Mouse (Mus musculus) gastrocnemius, adult 8-10 months (tissue): ENCODE measurements around the gene Ush1c. TPM values are rescaled to one million over a fixed set of nuclear protein-coding genes. Genes with fewer than 3 reads are reported as not detected.
A peak's percentile ranks its signal among the peaks of the same experiment; 100 is the strongest.
"Not testable (repeated sequence)": the region's sequence is repeated elsewhere in the genome, so short reads cannot be mapped to it uniquely, and the experiment has no call there.

ENCODE experiments used
- DNase-seq, 2 experiments: peaks; one replicate each; pipeline ENCODE4 v3.0.0; 2022; ENCODE audit warnings: low spot score in 2 of 2
- total RNA-seq, 4 experiments: library from RNA; stranded (reverse); gene quantifications; 2 replicates each; pipeline ENCODE4 v1.2.4; 2022

Gene Ush1c
- total RNA-seq, 4 experiments from 2014 or later = 5.6 to 11.4 (median 7.0) TPM

DNA sequence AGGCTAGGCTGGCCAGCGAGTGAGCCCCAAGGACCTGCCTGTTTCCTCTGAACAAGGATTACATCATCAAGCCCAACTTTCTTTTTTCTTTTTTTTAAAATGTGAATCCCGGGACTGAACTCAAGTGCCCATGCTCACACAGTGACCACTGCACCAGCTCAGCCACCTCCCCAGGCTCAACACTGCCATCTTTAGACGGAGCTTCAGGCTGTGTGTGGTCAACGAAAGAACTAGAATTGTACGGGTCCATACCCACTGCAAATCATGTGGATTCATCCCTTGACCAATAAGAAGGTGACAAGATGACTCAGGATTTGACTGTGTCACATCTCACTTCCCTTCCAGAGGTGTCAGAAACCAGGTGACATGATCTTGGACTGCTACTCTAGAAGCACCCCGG, 33.5 kb downstream of the Ush1c start:
- DNase-seq = peak; percentile 24 to 41

- DNase-seq = peak; percentile 63 to 70
These were observed 34.2 kb downstream of the Ush1c start for GRCm38 (mm10) chr7:46204046-46204471.

DNA sequence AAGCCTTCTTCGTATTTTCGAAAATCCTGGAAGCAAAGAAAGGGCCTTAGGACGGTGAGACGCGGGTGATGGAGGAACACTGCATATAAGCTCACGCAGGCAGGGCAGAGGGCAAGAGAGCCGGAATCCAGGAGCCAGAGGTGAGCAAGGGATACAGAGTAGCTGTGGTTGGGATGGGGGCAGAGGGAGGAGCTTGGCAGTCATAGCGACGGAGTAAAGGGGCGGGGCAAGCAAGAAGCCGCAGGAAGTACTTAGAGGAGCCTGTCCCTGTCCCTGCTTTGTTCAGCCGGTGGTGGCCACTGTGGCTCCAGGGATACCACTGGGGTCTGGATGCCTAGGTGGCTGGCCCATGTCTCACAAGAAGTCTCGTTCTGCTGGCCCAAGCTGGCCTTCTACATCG, 36.7 kb downstream of the Ush1c start:
- no peak for DNase-seq

DNA sequence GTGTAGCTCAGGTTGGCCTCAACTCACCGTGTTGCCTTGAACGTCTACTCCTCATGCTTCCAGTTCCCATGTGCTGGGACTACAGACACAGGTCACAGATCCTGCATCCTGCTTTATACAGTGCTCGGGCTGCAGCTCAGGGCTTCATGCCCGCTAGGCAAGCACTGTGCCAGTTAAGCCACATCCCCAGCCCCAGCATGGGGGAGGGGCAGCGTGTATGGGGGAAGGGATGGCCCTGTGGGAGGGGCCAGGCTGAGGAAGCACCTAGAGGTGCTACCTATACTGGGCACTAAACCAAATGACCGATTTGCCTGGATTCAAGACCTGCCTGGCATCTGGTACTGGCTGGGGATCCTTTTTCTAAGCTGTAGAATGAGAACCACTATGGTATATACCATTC, 38.3 kb downstream of the Ush1c start:
- DNase-seq = no peak

- peak in 1 of 2 experiments; percentile 24 for DNase-seq
These were observed 42.9 kb downstream of the Ush1c start for GRCm38 (mm10) chr7:46195356-46195755.

DNA sequence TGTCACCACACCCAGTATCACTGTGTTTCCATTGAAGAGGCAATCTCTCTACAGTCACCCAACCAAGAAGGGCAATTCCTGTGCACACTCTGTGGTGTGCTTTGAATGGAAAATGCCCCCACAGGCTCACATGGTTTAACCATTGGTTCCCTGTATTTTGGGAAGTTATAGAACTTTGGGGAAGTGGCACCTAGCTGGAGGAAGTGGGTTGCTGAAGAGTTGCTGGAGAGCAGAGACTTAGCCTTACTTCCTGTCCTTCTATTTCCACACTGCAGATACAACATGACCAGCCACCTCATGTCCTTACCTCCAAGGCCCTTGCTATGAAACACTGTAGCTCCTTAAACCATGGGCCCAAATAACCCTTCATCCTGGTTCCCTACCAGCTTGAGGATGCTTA, 54.1 kb downstream of the Ush1c start:
- DNase-seq = no peak

GRCm38 (mm10) chr7:46181590-46181989, 56.7 kb downstream of the Ush1c start:
- no peak for DNase-seq

DNA sequence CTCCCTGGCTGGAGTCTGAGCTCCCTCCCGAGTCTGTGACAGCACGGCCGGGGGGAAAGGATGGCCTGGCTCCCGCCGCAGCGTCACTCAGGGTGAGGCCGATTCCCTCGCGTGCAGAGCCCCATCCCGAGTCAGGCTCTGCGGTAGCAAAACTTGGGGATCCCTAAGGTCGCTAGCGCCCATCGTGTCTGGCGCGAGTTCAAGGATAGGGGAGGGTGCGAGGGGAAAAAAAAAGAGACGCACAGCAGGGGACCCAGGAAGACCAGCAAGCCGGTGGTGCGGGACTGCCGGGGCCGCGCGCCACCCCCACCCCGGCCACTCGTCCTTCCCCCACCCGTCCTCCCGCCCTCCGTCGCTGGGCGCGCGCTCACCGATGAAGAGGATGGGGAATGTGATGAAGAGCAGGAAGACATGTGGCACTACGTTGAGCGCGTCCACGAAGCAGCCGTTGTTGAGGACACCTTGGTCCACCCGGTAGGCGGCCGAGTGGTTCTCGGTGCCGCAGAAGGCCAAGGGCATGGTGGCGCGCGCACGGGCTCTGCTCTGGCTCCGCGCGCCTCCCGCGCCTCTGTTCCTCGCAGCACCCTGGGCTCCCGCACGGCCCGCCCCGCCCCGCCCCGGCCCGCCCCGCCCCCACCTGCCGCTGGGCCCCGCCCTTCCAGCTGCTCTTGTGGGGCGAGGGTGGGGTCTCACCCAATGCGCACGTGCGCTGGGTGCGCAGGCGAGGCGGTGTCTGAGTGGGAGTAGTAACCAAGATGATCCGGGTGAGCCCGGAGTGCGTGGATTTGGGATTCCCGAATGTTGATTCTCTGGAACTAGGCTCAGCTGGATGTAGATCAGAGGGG, 58.6 kb downstream of the Ush1c start, which contains the start of gene Abcc8:
TSS of gene Abcc8 (minus strand) at position 603 of the 845 bp plus-strand sequence.
- no peak for DNase-seq

DNA sequence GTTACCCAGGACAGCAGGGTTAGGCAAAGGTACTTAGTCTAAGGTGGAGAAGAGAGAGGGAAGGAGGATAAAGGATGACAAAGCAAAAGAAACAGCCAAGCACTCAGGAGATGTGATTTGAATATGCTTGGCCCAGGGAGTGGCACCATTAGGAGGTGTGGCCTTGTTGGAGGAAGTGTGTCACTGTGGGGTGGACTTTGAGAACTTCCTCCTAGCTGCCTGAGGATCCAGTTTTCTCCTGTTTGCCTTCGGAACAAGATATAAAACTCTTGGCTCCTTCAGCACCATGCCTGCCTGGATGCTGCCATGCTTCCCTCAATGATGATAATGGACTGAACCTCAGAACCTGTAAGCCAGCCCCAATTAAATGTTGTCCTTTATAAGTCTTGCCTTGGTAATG, 69.3 kb downstream of the Ush1c start:
- not testable (repeated sequence) for DNase-seq

- DNase-seq = no peak
These were observed 69.9 kb downstream of the Ush1c start for GRCm38 (mm10) chr7:46168402-46168801.

DNA sequence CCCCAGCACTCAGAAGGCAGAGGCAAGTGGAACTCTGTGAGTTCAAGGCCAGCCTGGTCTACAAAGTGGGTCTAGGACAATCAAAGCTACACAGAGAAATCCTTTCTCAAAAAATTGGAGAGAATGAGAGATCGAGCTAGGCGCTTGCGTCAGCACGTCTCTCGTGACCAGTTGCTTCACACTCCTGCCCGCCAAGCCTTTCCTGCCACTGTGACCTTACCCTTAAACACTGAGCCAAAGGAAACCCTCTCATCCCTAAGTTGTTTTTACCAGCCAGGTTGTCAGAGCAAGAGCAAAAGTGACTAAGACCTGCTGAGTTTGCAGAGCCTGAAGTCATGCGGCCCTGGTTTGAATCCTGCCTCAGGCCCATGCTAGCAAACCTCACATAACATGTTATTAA, 70.4 kb downstream of the Ush1c start:
- DNase-seq = no peak

- DNase-seq = no peak
These were observed 72.4 kb downstream of the Ush1c start for GRCm38 (mm10) chr7:46165876-46166275.

GRCm38 (mm10) chr7:46162731-46163130, 75.6 kb downstream of the Ush1c start:
- no peak for DNase-seq

DNA sequence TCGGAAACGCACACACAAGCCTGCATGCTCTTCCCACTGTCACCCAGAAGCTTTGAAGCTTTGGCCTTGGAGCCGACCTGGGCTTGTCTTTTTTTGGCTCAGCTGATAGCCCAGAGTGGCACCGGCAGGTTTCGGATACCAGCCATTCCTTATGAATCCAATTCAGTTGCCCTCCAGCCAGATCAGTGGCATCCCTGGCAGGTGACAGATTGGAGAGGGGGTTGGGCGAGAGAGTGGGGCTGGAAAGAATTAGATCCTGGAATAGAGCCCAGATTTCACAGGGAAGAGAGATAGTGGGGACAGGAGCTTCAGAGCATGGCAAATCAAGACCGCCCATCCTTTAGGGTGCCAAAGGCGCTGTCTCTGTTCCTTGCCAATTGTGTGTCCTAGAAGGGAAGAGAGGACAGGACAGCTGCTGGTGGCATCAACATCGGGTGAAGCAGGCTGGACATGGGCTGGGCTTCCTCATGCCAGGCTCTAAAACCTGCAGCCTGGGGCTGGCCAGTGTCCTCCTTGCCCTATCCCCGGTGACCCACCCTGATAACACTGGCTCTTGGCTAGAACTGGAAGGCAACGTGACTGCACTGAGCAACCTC, 76.1 kb downstream of the Ush1c start:
- DNase-seq = peak in 1 of 2 experiments; percentile 53

DNA sequence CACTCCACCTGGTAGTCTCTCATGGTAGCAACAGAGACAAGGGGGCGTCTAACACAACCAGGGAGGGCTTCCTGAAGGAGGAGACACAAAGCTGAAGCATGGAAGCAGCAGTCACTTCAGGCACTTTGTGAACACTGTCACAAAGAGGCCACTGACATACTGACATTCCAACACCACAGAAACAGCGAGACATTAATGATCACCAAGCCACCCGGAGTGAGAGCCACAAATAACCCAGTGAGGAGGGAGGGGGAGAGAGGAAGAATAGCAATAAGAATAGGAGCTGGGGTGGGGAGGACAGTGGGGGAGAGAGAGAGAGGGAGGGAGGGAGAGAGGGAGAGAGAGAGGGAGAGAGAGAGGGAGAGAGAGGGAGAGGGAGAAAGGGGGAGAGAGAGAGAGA, 76.7 kb downstream of the Ush1c start:
- no peak for DNase-seq

DNA sequence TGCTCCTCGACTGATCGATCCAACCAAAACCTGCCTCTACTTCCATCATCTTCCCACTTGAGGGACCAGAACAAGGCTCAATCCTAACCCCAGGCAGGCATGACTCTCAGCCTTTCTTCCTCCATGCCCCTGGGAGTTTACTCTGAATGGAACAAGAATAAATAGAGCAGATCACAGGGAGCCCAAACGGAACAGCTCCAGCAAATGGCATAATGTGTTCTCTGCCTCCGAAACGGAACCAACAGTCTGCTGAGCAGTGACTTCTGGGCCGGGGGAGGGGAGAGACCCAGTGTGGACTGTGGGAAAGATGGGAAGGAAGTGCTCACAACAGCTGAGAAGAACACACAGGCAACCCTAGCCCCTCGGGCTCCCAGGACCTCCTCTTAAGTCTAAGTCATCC, 80.6 kb downstream of the Ush1c start:
- DNase-seq = no peak

- DNase-seq = no peak
These were observed 83.5 kb downstream of the Ush1c start for GRCm38 (mm10) chr7:46154498-46155488.

- no peak for DNase-seq
These were observed 85.4 kb downstream of the Ush1c start for GRCm38 (mm10) chr7:46152819-46153351.

GRCm38 (mm10) chr7:46147417-46147816, 90.9 kb downstream of the Ush1c start:
- no peak for DNase-seq

DNA sequence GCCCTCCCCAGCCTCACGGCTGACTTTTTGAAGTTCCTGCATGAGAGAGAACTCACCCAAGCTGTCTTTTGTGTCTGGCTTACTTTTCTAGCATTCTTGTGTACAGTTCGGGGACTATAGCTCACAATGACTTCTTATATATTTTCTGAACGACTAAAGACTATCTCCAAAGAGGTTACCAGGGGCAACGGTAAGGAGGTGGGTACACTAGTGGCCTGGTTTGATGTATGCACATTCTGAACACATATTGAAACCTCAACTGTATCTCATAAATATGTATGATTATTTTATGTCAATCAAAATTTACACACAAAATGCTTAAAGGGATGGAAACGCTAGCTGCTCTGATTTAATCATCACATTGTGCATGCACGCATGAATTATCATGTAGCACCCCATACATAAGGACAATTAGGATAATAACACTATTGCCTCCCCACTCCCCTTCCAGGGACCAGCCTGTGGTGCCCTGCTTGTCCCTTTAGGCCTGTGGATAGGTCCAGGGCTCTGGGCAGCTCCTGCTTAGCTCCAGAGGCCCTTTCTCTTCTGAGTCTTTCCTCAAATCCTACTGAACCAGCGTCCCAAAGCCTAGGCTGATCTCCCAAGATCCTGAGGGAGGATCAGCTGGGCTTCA, 91.5 kb downstream of the Ush1c start:
- DNase-seq = no peak
